Mouse (Mus musculus) frontal cortex, adult (tissue): ENCODE measurements around the gene Was.
"Not testable (repeated sequence)": the region's sequence is repeated elsewhere in the genome, so short reads cannot be mapped to it uniquely, and the experiment has no call there.

Source experiments
- ATAC-seq: cut with Nextera tagmentation; 2 replicates; pipeline ENCODE4 v1.9.2; 2017; ENCODE audit warnings: mild to moderate bottlenecking, moderate library complexity, mixed read lengths; ENCODE audit not compliant: low TSS enrichment

The Was gene

DNA sequence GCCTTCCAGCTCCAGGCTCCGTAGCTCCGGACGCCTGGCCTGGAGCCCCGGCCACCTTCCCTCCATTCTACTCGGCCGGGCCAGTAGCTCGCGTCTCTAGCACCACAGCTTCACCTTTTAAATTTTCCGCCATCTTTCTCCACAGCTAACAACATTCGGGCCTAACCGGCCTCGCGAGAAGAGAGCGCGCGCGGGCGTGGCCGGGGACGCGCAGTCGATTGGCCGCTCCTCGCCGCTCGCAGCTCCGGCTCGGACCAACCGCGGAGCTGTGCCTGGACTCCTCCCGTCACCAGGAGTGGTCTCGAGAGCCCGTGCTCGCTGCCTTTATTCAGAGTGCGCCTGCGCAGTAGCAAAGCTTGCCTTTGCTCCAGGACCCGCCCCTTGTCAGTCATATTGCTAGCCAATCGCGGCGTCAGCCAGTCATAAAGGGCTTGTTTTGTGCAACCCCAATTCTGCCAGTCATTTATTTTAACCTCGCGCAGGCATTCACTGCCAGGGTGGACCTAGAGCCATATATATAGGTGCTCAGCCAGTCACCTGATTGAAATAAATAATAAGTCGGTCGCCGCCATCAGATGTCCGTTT lies 15.8 kb downstream of the Was start, which contains the start of gene Suv39h1:
Gene Suv39h1, minus strand, starts transcription at position 331 of the 585 bp plus-strand sequence.
- peak; percentile 98 for ATAC-seq

DNA sequence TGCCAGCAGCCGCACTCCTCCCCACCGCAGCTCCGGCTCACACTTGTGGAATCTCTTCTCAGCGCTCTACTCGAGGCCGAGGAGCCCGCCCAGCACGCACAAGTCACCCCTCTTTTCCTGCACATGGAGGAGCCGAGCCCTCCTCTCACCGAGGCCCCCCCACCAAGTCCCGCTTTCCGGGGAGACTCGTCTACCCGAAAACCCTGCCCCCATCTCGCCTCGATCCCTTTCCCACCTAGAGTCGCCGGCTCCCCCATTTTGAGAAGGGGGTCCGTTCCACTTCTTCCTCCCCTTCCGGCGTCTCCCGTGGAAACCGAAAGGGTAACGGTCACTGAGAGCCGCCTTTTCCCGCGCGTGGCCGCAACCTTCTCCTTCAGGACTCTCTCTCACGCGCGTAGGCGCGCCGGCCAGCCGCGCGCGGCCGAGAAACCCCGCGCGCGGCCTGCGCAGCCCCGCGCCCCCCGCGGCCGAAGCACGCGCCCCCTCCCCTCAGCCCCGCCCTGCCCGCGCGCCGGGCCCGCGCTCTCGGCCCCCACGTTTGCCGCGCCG lies 16.3 kb downstream of the Was start:
- ATAC-seq, result no peak

DNA sequence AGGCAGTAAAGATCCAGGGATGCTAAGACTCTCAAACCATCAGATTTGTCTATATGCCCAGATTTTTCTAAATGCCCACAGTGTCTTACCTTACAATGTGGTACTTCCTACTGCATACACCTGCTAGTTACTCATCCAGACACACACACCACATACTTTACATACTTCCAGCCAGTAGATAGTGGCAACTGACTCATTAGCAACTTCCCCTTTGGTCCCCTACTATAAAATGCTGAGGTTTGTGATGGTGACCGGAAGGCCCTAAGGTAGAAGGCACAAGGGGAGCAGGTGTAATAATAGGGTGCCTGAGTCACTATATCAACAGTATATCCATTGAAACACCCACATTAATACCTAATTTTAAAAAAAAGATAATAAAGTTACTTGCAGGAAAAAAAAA lies 21.1 kb downstream of the Was start:
- ATAC-seq, result no peak

DNA sequence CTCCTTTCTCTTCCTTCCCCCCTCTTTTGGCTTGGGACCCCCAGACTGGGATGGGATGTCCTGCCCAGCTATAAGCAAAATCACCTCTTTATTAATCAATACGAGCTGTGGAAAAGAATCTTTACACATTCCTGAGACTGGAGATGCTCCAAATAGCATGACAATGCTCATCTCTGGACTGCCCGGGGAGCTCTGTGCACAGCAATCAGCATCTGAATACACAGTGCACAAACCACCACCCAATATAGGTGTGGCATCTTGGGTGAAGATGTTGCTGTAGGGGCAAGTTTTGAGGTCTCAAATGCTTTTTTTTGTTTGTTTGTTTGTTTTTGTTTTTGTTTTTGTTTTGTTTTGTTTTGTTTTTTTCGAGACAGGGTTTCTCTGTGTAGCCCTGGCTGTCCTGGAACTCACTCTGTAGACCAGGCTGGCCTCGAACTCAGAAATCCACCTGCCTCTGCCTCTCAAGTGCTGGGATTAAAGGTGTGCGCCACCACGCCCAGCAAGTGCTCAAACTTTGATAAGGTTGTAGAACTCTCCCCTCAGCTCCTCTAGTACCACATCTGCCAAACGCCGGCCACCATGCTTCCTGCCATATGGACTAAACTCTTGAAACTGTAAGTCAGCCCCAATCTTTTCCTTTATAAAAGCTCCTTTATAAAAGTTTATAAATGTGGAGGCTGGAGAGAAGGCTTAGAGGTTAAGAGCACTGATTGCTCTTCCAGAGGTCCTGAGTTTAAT lies 39.1 kb downstream of the Was start:
- ATAC-seq, result not testable (repeated sequence)

DNA sequence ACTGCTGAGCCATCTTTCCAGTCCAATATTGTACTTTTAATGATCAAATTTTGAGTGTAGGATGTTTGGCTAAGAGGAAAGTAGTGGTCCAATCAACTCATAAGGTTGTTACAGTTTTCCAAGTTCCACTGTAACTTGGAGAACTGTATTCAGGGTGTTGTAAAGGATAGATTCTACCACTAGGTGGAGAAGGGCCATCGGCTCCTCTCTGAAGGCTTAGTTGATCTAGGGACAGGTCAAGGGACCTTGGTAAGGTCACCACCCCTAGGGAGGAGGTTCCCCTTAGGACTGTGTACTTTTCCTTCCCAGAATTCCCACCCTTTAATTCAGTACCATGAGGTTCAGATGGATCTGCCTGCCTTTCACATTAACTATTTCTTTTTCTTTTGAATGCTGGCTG lies 57.3 kb downstream of the Was start:
- no peak for ATAC-seq
